ENCODE assay signal across 16 mouse cellular contexts in genomic region chrX:50864734-50865133, GRCm38 (mm10).
"Had no signal": no experiment of that assay in that cellular context is flagged by ENCODE, and none has a peak within 500 bp of the region (broad histone marks: within the 10 kb centered on the region; RNA-seq: fewer than 3 reads in every experiment).

No protein-coding gene starts in this region.

- H3K27ac ChIP-seq: neural tube, embryonic 13.5 days; neural tube, embryonic 15.5 days; stomach, embryonic 15.5 days; stomach, postnatal 0 days had no signal

- H3K4me3 ChIP-seq: neural tube, embryonic 13.5 days; neural tube, embryonic 15.5 days; stomach, embryonic 15.5 days had no signal

- DNase-seq: retina, postnatal 1 day; right cerebral cortex, adult 18-20 months; right cerebral cortex, postnatal 14 days; right cerebral cortex, postnatal 25 days; right cerebral cortex, postnatal 4 days; spleen, adult 18-20 months; thymus, adult 18-20 months; thymus, adult 2 months; thymus, postnatal 14 days; thymus, postnatal 25 days; thymus, postnatal 36 days; thymus, postnatal 4 days had no signal

- H3K9me3 ChIP-seq: neural tube, embryonic 13.5 days; neural tube, embryonic 15.5 days; stomach, embryonic 15.5 days had no signal

- H3K9ac ChIP-seq: neural tube, embryonic 13.5 days; neural tube, embryonic 15.5 days; stomach, embryonic 15.5 days had no signal

- H3K4me2 ChIP-seq: neural tube, embryonic 13.5 days; neural tube, embryonic 15.5 days; stomach, embryonic 15.5 days had no signal

- H3K36me3 ChIP-seq: neural tube, embryonic 13.5 days; neural tube, embryonic 15.5 days; stomach, embryonic 15.5 days had no signal

- H3K4me1 ChIP-seq: neural tube, embryonic 13.5 days; neural tube, embryonic 15.5 days; stomach, embryonic 15.5 days had no signal

- H3K27me3 ChIP-seq: neural tube, embryonic 13.5 days; neural tube, embryonic 15.5 days; stomach, embryonic 15.5 days had no signal
